Mouse (Mus musculus): ENCODE results near the gene Krtap3-1. TPM values are rescaled to one million over a fixed set of nuclear protein-coding genes. Genes with fewer than 3 reads are reported as not detected.

The Krtap3-1 gene
- polyA plus RNA-seq, 1 experiment from 2014 or later, result not detected

Other genes with a start within 250 kb of the Krtap3-1 start
- 0.11 and 0.22 TPM in 2 replicates for gene Krt25, start 243.7 kb downstream of the Krtap3-1 start, polyA plus RNA-seq (2015; fragmentation: Nextera tagmentation; extraction: Ambion mirVana)
- gene Krt26, start 228.7 kb downstream of the Krtap3-1 start, polyA plus RNA-seq (2015; fragmentation: Nextera tagmentation; extraction: Ambion mirVana), result 0.14 and 0.22 TPM in 2 replicates
- gene Krt27, start 215.5 kb downstream of the Krtap3-1 start, polyA plus RNA-seq (2015; fragmentation: Nextera tagmentation; extraction: Ambion mirVana), result 0.10 and 0.21 TPM in 2 replicates
- gene Krt28, start 191.7 kb downstream of the Krtap3-1 start, polyA plus RNA-seq (2015; fragmentation: Nextera tagmentation; extraction: Ambion mirVana), result 0.21 and 0.45 TPM in 2 replicates
- gene Krt10, start 177.3 kb downstream of the Krtap3-1 start, polyA plus RNA-seq (2015; fragmentation: Nextera tagmentation; extraction: Ambion mirVana), result 24.4 and 25.0 TPM in 2 replicates
- 0.14 and 0.23 TPM in 2 replicates for gene Krt12, start 144.4 kb downstream of the Krtap3-1 start, polyA plus RNA-seq (2015; fragmentation: Nextera tagmentation; extraction: Ambion mirVana)
- 0.19 and 0.20 TPM in 2 replicates for gene Krt20, start 128.5 kb downstream of the Krtap3-1 start, polyA plus RNA-seq (2015; fragmentation: Nextera tagmentation; extraction: Ambion mirVana)
- gene Krt23, start 73.5 kb downstream of the Krtap3-1 start, polyA plus RNA-seq (2015; fragmentation: Nextera tagmentation; extraction: Ambion mirVana), result 0.18 TPM in 1 of 2 replicates, not detected in the other
- gene Krt39, start 45.3 kb downstream of the Krtap3-1 start, polyA plus RNA-seq (2015; fragmentation: Nextera tagmentation; extraction: Ambion mirVana), result not detected in 2 replicates
- not detected in 2 replicates for gene Krt40, start 23.5 kb downstream of the Krtap3-1 start, polyA plus RNA-seq (2015; fragmentation: Nextera tagmentation; extraction: Ambion mirVana)
- gene Krtap3-3, start 15.8 kb downstream of the Krtap3-1 start, polyA plus RNA-seq (2015; fragmentation: Nextera tagmentation; extraction: Ambion mirVana), result not detected in 2 replicates
- gene Krtap3-2, start 9.8 kb downstream of the Krtap3-1 start, polyA plus RNA-seq (2015; fragmentation: Nextera tagmentation; extraction: Ambion mirVana), result not detected in 2 replicates
- gene Gm11939, start 7.2 kb downstream of the Krtap3-1 start, polyA plus RNA-seq (2015; fragmentation: Nextera tagmentation; extraction: Ambion mirVana), result not detected in 2 replicates
- not detected in 2 replicates for gene Krtap1-5, start 14.4 kb upstream of the Krtap3-1 start, polyA plus RNA-seq (2015; fragmentation: Nextera tagmentation; extraction: Ambion mirVana)
- gene Krtap1-4, start 17.0 kb upstream of the Krtap3-1 start, polyA plus RNA-seq (2015; fragmentation: Nextera tagmentation; extraction: Ambion mirVana), result not detected in 2 replicates
- gene Krtap1-3, start 24.7 kb upstream of the Krtap3-1 start, polyA plus RNA-seq (2015; fragmentation: Nextera tagmentation; extraction: Ambion mirVana), result not detected in 2 replicates
- gene Krtap9-3, start 31.5 kb upstream of the Krtap3-1 start, polyA plus RNA-seq (2015; fragmentation: Nextera tagmentation; extraction: Ambion mirVana), result not detected in 2 replicates
- gene Gm11938, start 36.7 kb upstream of the Krtap3-1 start, polyA plus RNA-seq (2015; fragmentation: Nextera tagmentation; extraction: Ambion mirVana), result not detected in 2 replicates
- not detected in 2 replicates for gene Gm11937, start 43.6 kb upstream of the Krtap3-1 start, polyA plus RNA-seq (2015; fragmentation: Nextera tagmentation; extraction: Ambion mirVana)
- gene Krtap2-4, start 48.2 kb upstream of the Krtap3-1 start, polyA plus RNA-seq (2015; fragmentation: Nextera tagmentation; extraction: Ambion mirVana), result not detected in 2 replicates
- not detected in 2 replicates for gene Gm11562, start 53.8 kb upstream of the Krtap3-1 start, polyA plus RNA-seq (2015; fragmentation: Nextera tagmentation; extraction: Ambion mirVana)
- not detected in 2 replicates for gene Krtap4-1, start 61.6 kb upstream of the Krtap3-1 start, polyA plus RNA-seq (2015; fragmentation: Nextera tagmentation; extraction: Ambion mirVana)
- not detected in 2 replicates for gene Krtap4-2, start 68.5 kb upstream of the Krtap3-1 start, polyA plus RNA-seq (2015; fragmentation: Nextera tagmentation; extraction: Ambion mirVana)
- gene Krtap4-7, start 77.5 kb upstream of the Krtap3-1 start, polyA plus RNA-seq (2015; fragmentation: Nextera tagmentation; extraction: Ambion mirVana), result not detected in 2 replicates
- gene Gm11555, start 83.6 kb upstream of the Krtap3-1 start, polyA plus RNA-seq (2015; fragmentation: Nextera tagmentation; extraction: Ambion mirVana), result not detected in 2 replicates
- not detected in 2 replicates for gene Gm11563, start 92.3 kb upstream of the Krtap3-1 start, polyA plus RNA-seq (2015; fragmentation: Nextera tagmentation; extraction: Ambion mirVana)
- gene Krtap4-6, start 99.3 kb upstream of the Krtap3-1 start, polyA plus RNA-seq (2015; fragmentation: Nextera tagmentation; extraction: Ambion mirVana), result not detected in 2 replicates
- not detected in 2 replicates for gene Gm14190, start 124.1 kb upstream of the Krtap3-1 start, polyA plus RNA-seq (2015; fragmentation: Nextera tagmentation; extraction: Ambion mirVana)
- not detected in 2 replicates for gene Gm14180, start 167.7 kb upstream of the Krtap3-1 start, polyA plus RNA-seq (2015; fragmentation: Nextera tagmentation; extraction: Ambion mirVana)
- not detected in 2 replicates for gene Gm11595, start 206.3 kb upstream of the Krtap3-1 start, polyA plus RNA-seq (2015; fragmentation: Nextera tagmentation; extraction: Ambion mirVana)
- gene Krtap4-8, start 214.1 kb upstream of the Krtap3-1 start, polyA plus RNA-seq (2015; fragmentation: Nextera tagmentation; extraction: Ambion mirVana), result not detected in 2 replicates
- not detected in 2 replicates for gene Krtap4-9, start 218.6 kb upstream of the Krtap3-1 start, polyA plus RNA-seq (2015; fragmentation: Nextera tagmentation; extraction: Ambion mirVana)
- not detected in 2 replicates for gene Gm11596, start 226.8 kb upstream of the Krtap3-1 start, polyA plus RNA-seq (2015; fragmentation: Nextera tagmentation; extraction: Ambion mirVana)
- gene Gm11569, start 232.3 kb upstream of the Krtap3-1 start, polyA plus RNA-seq (2015; fragmentation: Nextera tagmentation; extraction: Ambion mirVana), result not detected in 2 replicates
- gene Gm11554, start 237.8 kb upstream of the Krtap3-1 start, polyA plus RNA-seq (2015; fragmentation: Nextera tagmentation; extraction: Ambion mirVana), result not detected in 2 replicates
- not detected in 2 replicates for gene Krtap4-13, start 243.3 kb upstream of the Krtap3-1 start, polyA plus RNA-seq (2015; fragmentation: Nextera tagmentation; extraction: Ambion mirVana)
- gene Gm11564, start 249.0 kb upstream of the Krtap3-1 start, polyA plus RNA-seq (2015; fragmentation: Nextera tagmentation; extraction: Ambion mirVana), result not detected in 2 replicates

All from midbrain, embryonic 15.5 days (tissue).